Mouse (Mus musculus): ENCODE results near the gene Pdk2.

DNA sequence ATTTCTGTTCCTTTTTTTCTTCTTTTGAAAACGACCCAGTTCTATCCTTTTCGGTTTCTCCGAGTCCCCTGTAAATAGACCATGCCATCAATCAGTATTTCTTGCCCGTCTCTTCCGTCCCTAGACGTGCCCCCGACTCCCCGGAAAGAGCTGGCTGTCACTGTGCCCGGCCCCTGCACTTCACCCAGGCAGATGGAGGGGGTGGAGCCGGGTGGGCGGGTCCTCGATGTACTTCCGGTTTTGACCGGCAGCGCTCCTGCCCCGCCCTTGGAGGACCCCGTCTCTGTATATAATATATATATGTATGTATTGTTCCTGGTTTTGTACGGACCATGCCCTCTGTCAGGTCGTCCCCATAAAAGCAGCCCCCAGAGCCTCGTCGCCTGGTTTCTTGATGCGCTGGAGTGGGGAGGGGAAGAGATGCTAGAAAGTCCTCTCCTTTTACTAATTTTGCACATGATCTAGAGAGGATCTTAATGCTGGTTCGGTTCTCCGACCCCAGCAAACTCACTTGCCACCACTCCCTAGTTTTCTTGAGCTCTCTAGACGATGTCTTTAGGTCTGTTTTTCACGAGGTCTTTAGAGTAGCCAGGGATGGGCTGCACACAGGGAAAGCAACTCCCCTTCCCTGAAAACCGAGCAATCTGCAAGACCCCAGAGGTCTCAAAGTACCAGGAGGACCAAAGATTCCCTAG is 34.5 kb downstream of the Pdk2 start:
- no peak for TF ChIP-seq CTCF (IDR thresholded peaks at IDR 0.05; ENCODE audit: low read depth)
- no peak for TF ChIP-seq EP300 (IDR thresholded peaks at IDR 0.05; ENCODE audit: low read depth)
